Mouse (Mus musculus) liver, embryonic 14.5 days (tissue): ENCODE data around the gene Snx19. TPM values are rescaled to one million over a fixed set of nuclear protein-coding genes. Genes with fewer than 3 reads are reported as not detected.

ENCODE experiments used
- ATAC-seq: fragments of 200-750 bp; cut with Nextera tagmentation; 2 replicates; pipeline ENCODE4 v1.8.0; 2017; ENCODE audit warnings: moderate number of reproducible peaks, mild to moderate bottlenecking, moderate library complexity; ENCODE audit not compliant: insufficient read depth
- DNase-seq, 3 experiments: peaks; one replicate each; pipeline ENCODE4 v3.0.0-alpha.2; 2012 to 2013; ENCODE audit warnings: low read depth in 3 of 3, low spot score in 3 of 3
- H3K27ac ChIP-seq: fragments of 300-500 bp; sonication (generic); 2 replicates; pipeline ENCODE4 v1.5.1; 2014; ENCODE audit warnings: moderate library complexity, mild to moderate bottlenecking, control low read depth, inconsistent platforms
- H3K27me3 ChIP-seq: fragments of 300-500 bp; sonication (generic); 2 replicates; pipeline ENCODE4 v1.6.1; 2014; ENCODE audit warnings: mild to moderate bottlenecking, low read length, moderate library complexity; ENCODE audit not compliant: control insufficient read depth, insufficient read depth
- H3K36me3 ChIP-seq: fragments of 300-500 bp; sonication (generic); replicated peaks from 2 replicates; pipeline ENCODE4 v1.6.1; 2014; ENCODE audit warnings: low read depth; ENCODE audit not compliant: control insufficient read depth, insufficient read depth
- H3K4me1 ChIP-seq, 2 experiments: fragments of 200-500 bp in 1 of 2; fragments of 300-500 bp in 1 of 2; sonication (generic) in 1 of 2; replicated peaks; 2 replicates each; pipeline ENCODE4 v1.6.1; 2012 to 2014; ENCODE audit warnings: antibody characterized with exemption in 1 of 2, inconsistent platforms in 1 of 2, low read length in 1 of 2; ENCODE audit not compliant: control insufficient read depth in 2 of 2, insufficient read depth in 2 of 2
- H3K4me2 ChIP-seq: fragments of 300-500 bp; sonication (generic); 2 replicates; pipeline ENCODE4 v1.6.1; 2014; ENCODE audit warnings: low read depth, mild to moderate bottlenecking, control low read depth, moderate library complexity
- H3K4me3 ChIP-seq, 2 experiments: fragments of 200-500 bp in 1 of 2; fragments of 300-500 bp in 1 of 2; sonication (generic) in 1 of 2; 2 replicates each; pipeline ENCODE4 v1.5.1; 2012 to 2014; ENCODE audit warnings: low read depth in 2 of 2, low read length in 2 of 2, mild to moderate bottlenecking in 2 of 2, control low read depth in 1 of 2, inconsistent platforms in 1 of 2, moderate library complexity in 1 of 2; ENCODE audit not compliant: insufficient read depth in 1 of 2
- H3K9ac ChIP-seq: fragments of 300-500 bp; sonication (generic); replicated peaks from 2 replicates; pipeline ENCODE4 v1.6.1; 2014; ENCODE audit warnings: mild to moderate bottlenecking, control low read depth, moderate library complexity
- H3K9me3 ChIP-seq: fragments of 300-500 bp; sonication (generic); 2 replicates; pipeline ENCODE4 v1.6.1; 2016; ENCODE audit warnings: low read length, mixed read lengths; ENCODE audit not compliant: control insufficient read depth
- CTCF ChIP-seq: IDR thresholded peaks from 2 replicates; pipeline ENCODE4 v1.5.1; 2016; ENCODE audit warnings: antibody characterized with exemption, low read depth, control low read depth
- EP300 ChIP-seq: IDR thresholded peaks from 2 replicates; pipeline ENCODE4 v1.6.1; 2016; ENCODE audit warnings: antibody characterized with exemption, low read depth
- WGBS: fragments of 180-500 bp; shearing (Covaris S2); extraction: QIAGEN DNeasy Blood & Tissue Kit; methylation state at CpG from one replicate; pipeline ENCODE4 v1.1.7; 2014; ENCODE audit not compliant: insufficient replicate concordance; 5-methylcytosine and 5-hydroxymethylcytosine counted together
- polyA plus RNA-seq, 2 experiments: library from polyadenylated mRNA; depleted of rRNA in 1 of 2; stranded (reverse) in 1 of 2; unstranded in 1 of 2; fragments of >200 nt; fragmentation: Nextera tagmentation in 1 of 2; extraction: Ambion mirVana in 1 of 2; gene quantifications; 2 replicates each; pipeline versions ENCODE4 v1.2.1 to v1.2.3; 2012 to 2014

Gene Snx19
- polyA plus RNA-seq, 2 experiments = 3.2 to 4.4 TPM

- H3K4me3 ChIP-seq = no peak overlapping the region
- H3K9ac ChIP-seq = no peak overlapping the region
- ATAC-seq (no peak), DNase-seq (no peak)
- no peaks in the 10 kb centered on the region for H3K36me3 ChIP-seq
- 53% methylated on average over 2 of the region's 2 CpGs for WGBS
- H3K27ac ChIP-seq = no peak overlapping the region
- no peak for TF ChIP-seq EP300
- no peak for TF ChIP-seq CTCF
- H3K9me3 ChIP-seq = no peaks in the 10 kb centered on the region
- no peak overlapping the region for H3K4me2 ChIP-seq
- H3K27me3 ChIP-seq = no peaks in the 10 kb centered on the region
- no peaks in the 10 kb centered on the region for H3K4me1 ChIP-seq
These were observed 23.9 kb downstream of the Snx19 start for GRCm38 (mm10) chr9:30450834-30451233.

GRCm38 (mm10) chr9:30454527-30454926 is 27.6 kb downstream of the Snx19 start:
- 70% methylated on average over 2 of the region's 2 CpGs for WGBS
- Histone ChIP-seq H3K36me3 (no peaks in the 10 kb centered on the region), H3K27me3 (no peaks in the 10 kb centered on the region), H3K4me3 (no peak overlapping the region), H3K9me3 (no peaks in the 10 kb centered on the region), H3K4me2 (no peak overlapping the region), H3K9ac (no peak overlapping the region), H3K27ac (no peak overlapping the region), H3K4me1 (no peaks in the 10 kb centered on the region)
- TF ChIP-seq CTCF = no peak
- ATAC-seq (no peak), DNase-seq (no peak)

- no peaks in the 10 kb centered on the region for H3K27me3 ChIP-seq
- H3K9ac ChIP-seq = no peak overlapping the region
- DNase-seq = no peak
- ATAC-seq = no peak
- H3K4me3 ChIP-seq = no peak overlapping the region
- H3K4me2 ChIP-seq = no peak overlapping the region
- no peaks in the 10 kb centered on the region for H3K36me3 ChIP-seq
- H3K9me3 ChIP-seq = no peaks in the 10 kb centered on the region
- WGBS = 50% methylated on average over 6 of the region's 6 CpGs
- no peak overlapping the region for H3K27ac ChIP-seq
- TF ChIP-seq EP300 (no peak), CTCF (no peak)
- no peaks in the 10 kb centered on the region for H3K4me1 ChIP-seq
These were observed 29.3 kb downstream of the Snx19 start for GRCm38 (mm10) chr9:30456250-30456649.

GRCm38 (mm10) chr9:30460501-30460900 is 33.6 kb downstream of the Snx19 start:
- no peaks in the 10 kb centered on the region for H3K27me3 ChIP-seq
- no peaks in the 10 kb centered on the region for H3K9me3 ChIP-seq
- no peak overlapping the region for H3K4me3 ChIP-seq
- H3K4me1 ChIP-seq = no peaks in the 10 kb centered on the region
- H3K36me3 ChIP-seq = no peaks in the 10 kb centered on the region; the same call in 1 of the 2 replicates
- no peak for DNase-seq
- WGBS = 67% methylated on average over 8 of the region's 8 CpGs
- no peak overlapping the region for H3K9ac ChIP-seq
- no peak overlapping the region for H3K27ac ChIP-seq
- H3K4me2 ChIP-seq = no peak overlapping the region
- TF ChIP-seq CTCF = no peak
- TF ChIP-seq EP300 = no peak
- no peak for ATAC-seq

- no peaks in the 10 kb centered on the region for H3K9me3 ChIP-seq
- DNase-seq (no peak), ATAC-seq (no peak)
- WGBS = 70% methylated on average over 4 of the region's 4 CpGs
- TF ChIP-seq CTCF = no peak
- no peak for TF ChIP-seq EP300
- H3K9ac ChIP-seq = no peak overlapping the region
- no peak overlapping the region for H3K4me2 ChIP-seq
- no peak overlapping the region for H3K27ac ChIP-seq
- H3K4me1 ChIP-seq = no peaks in the 10 kb centered on the region
- no peak overlapping the region for H3K4me3 ChIP-seq
- no peaks in the 10 kb centered on the region for H3K27me3 ChIP-seq
- no peaks in the 10 kb centered on the region; the same call in 1 of the 2 replicates for H3K36me3 ChIP-seq
These were observed 37.8 kb downstream of the Snx19 start for GRCm38 (mm10) chr9:30464661-30465060.
